Mouse (Mus musculus) liver (tissue): ENCODE results near the gene Olfr798.

Source experiments
- DNase-seq: peaks from one replicate; pipeline ENCODE4 v3.0.0-alpha.2; 2020; ENCODE audit warnings: mixed read lengths

Olfr798 gene

DNA sequence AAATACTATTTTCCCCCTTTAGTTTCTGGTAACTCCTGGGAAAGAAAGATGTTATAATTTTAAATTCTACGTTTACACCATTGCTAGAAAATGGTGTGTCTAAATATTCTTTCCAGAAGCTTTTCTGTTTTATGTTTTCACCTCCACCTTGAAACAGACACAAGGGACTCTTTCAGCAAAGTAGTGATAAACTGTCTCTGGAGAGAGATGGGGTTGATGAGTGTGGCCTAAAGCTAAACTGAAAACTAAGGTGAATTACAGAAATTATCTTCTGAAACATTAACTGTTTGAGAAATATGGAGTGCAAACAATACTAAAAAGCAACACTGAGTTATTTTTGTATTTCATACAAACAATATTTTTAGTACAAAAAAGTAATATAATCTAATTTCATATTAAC lies at the start of gene Olfr798:
Gene Olfr798 (minus strand): TSS at position 101 of the 400 bp plus-strand sequence.
- DNase-seq: no peak

DNA sequence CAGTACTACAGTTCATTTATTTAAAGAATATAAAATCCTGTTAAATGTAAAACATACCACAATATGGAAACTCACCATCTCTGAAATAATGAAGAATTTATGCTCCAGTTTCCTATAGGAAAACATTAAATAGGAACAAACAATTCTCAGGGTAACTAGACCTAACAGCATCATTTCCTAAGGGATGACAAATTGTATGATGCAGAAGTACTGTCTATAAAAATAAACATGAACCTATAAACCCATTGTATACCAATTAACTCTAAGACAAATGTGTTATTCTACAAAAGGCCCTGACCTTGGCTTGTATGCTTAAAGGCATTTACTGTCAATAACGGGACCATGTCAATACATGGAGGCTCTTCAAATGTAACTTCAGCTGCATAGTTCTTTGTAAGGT lies 46.0 kb upstream of the Olfr798 start, which contains the start of gene Olfr801:
Gene Olfr801 (minus strand): TSS at position 101 of the 400 bp plus-strand sequence.
- no peak for DNase-seq

DNA sequence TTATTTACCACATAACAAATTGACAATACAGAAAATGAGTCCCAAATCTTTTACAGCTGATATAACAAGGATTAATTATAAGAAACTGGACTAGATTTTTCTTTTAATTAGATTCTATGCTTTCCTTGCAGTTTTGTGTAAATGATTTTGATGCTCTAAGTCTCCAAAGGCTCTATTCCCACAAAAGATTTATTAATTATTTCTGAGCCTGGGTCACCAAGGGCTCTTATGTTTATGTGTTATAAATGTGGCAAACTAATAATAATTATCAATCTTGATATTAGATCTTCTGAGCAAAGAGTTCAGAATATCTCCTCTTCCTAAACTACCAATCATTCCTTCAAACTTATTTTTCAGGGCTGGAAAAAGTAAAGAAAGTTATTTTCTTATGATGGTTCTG lies 29.7 kb upstream of the Olfr798 start, which contains the start of gene Olfr800:
Gene Olfr800 (plus strand): TSS at position 301 of the 400 bp plus-strand sequence.
- no peak for DNase-seq

GRCm38 (mm10) chr10:129651763-129652162 lies 24.0 kb upstream of the Olfr798 start:
- no peak for DNase-seq

DNA sequence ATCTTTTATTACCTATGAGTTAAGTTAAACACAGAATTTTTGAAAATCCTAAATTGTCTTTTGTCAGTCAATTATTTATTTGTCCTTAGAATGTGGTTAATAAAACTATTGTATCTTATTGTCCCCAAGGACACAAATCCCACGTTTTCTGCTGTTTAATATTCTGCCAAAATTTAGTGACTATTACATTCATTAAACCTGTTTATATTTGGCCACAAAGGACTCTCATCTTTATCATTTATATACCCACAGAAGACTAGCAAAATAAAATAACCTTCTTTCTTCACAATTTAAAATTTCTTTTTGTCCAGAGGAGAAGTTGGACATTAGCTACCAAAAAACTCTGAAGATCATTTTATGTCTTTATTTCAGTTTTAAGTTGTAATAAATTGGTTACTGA lies 9.4 kb upstream of the Olfr798 start, which contains the start of gene Olfr799:
Gene Olfr799 (plus strand): TSS at position 301 of the 400 bp plus-strand sequence.
- no peak for DNase-seq

- no peak for DNase-seq
Observed at GRCm38 (mm10) chr10:129623251-129623650, 4.5 kb downstream of the Olfr798 start.

DNA sequence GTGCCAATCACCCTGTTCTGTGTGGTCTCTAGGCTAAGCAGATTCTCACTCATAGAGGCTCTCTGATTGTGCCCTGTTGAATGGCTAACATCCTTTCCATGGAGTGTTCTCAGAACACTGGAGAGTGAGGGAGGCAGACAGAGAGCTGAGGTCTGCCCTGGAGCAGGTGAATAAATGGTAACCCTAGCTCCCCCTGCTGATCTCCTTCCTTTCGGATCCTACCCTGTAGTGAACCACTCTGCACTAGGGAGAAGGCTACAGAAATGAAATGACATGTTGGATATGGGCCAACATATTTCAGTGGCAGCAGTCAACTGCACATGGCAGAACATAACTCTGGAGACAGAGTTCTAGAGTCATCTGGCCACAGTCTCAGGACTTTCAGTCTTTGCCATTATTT lies 6.0 kb downstream of the Olfr798 start:
- no peak for DNase-seq

DNA sequence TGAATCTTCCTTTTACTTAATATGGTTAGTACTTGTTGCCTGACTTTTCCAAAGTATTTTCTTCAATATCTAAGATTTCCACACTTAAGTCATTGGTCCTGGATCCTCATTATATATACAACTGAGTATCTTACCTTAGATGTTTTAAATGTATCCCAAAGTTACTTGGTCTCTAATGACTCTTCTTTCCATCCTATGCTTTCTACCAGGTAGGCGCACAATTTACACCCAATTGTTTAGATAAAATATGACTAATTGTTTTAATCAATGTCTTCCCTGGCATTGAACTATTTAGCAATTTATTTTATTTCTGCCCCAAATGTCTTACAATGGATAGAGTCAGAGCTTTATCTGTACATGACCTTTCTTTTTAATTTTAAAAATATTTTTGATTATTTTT lies 15.3 kb downstream of the Olfr798 start, which contains the start of gene Olfr796:
Gene Olfr796 (minus strand): TSS at position 101 of the 400 bp plus-strand sequence.
- no peak for DNase-seq

GRCm38 (mm10) chr10:129577066-129577465 lies 50.7 kb downstream of the Olfr798 start:
- no peak for DNase-seq
